Mouse (Mus musculus): Measurements from ENCODE around the gene Usp54. TPM values are rescaled to one million over a fixed set of nuclear protein-coding genes. Genes with fewer than 3 reads are reported as not detected.

Gene Usp54
- polyA plus RNA-seq, 1 experiment from 2014 or later: 6.6 TPM

GRCm38 (mm10) chr14:20564692-20565091 lies 76.2 kb downstream of the Usp54 start:
- 70% methylated on average over 12 of the region's 12 CpGs for WGBS
- H3K4me3 ChIP-seq (replicated peaks): no peak overlapping the region
- no peaks in the 10 kb centered on the region for H3K9me3 ChIP-seq (replicated peaks)
- H3K4me1 ChIP-seq: no peaks in the 10 kb centered on the region
- peaks cover 41% of the 10 kb centered on the region for H3K36me3 ChIP-seq
- H3K27me3 ChIP-seq: no peaks in the 10 kb centered on the region
- no peak overlapping the region for H3K27ac ChIP-seq (replicated peaks)
- H3K4me2 ChIP-seq (replicated peaks): no peak overlapping the region
- no peak for ATAC-seq (ENCODE audit: insufficient number of reproducible peaks, low FRiP score, low TSS enrichment, low read depth)
- no peak overlapping the region for H3K9ac ChIP-seq

- ATAC-seq (ENCODE audit: insufficient number of reproducible peaks, low FRiP score, low TSS enrichment, low read depth): no peak
- Histone ChIP-seq H3K9me3 (replicated peaks) (no peaks in the 10 kb centered on the region), H3K27ac (replicated peaks) (no peak overlapping the region), H3K27me3 (no peaks in the 10 kb centered on the region), H3K4me1 (no peaks in the 10 kb centered on the region), H3K4me2 (replicated peaks) (no peak overlapping the region), H3K9ac (no peak overlapping the region), H3K4me3 (replicated peaks) (no peak overlapping the region), H3K36me3 (peaks cover 39% of the 10 kb centered on the region)
- 89% methylated on average over 5 of the region's 5 CpGs for WGBS
Measured at GRCm38 (mm10) chr14:20561897-20562296, 79.0 kb downstream of the Usp54 start.

- Histone ChIP-seq H3K36me3 (peaks cover 28% of the 10 kb centered on the region), H3K4me2 (replicated peaks) (no peak overlapping the region)
Measured at GRCm38 (mm10) chr14:20550136-20550535, 90.7 kb downstream of the Usp54 start.

GRCm38 (mm10) chr14:20546415-20546814 lies 94.4 kb downstream of the Usp54 start, which contains the start of gene Ppp3cb:
Ppp3cb (minus strand) TSS chr14:20546573.
- under 1% methylated on average over 29 of the region's 29 CpGs for WGBS
- H3K27ac ChIP-seq (replicated peaks): peak within 1 kb of the TSS; percentile 98
- H3K27me3 ChIP-seq: no peaks in the 10 kb centered on the region
- peaks cover 16% of the 10 kb centered on the region for H3K36me3 ChIP-seq
- ATAC-seq (ENCODE audit: insufficient number of reproducible peaks, low FRiP score, low TSS enrichment, low read depth): peak; percentile 93
- no peaks in the 10 kb centered on the region for H3K9me3 ChIP-seq (replicated peaks)
- H3K4me3 ChIP-seq (replicated peaks): peak within 1 kb of the TSS; percentile 90
- peaks cover 16% of the 10 kb centered on the region for H3K4me1 ChIP-seq
- H3K9ac ChIP-seq: peak within 1 kb of the TSS; percentile 86
- peak within 1 kb of the TSS; percentile 48 for H3K4me2 ChIP-seq (replicated peaks)

More at GRCm38 (mm10) chr14:20550136-20550535, 90.7 kb downstream of the Usp54 start:
- WGBS: 93% methylated on average over 2 of the region's 2 CpGs
- no peak for ATAC-seq (ENCODE audit: insufficient number of reproducible peaks, low FRiP score, low TSS enrichment, low read depth)
- Histone ChIP-seq H3K27ac (replicated peaks) (no peak overlapping the region), H3K4me1 (peaks cover 6% of the 10 kb centered on the region), H3K9me3 (replicated peaks) (no peaks in the 10 kb centered on the region), H3K4me3 (replicated peaks) (no peak overlapping the region), H3K9ac (no peak overlapping the region), H3K27me3 (no peaks in the 10 kb centered on the region)

GRCm38 (mm10) chr14:20545529-20546331 lies 95.1 kb downstream of the Usp54 start:
- Histone ChIP-seq H3K4me3 (replicated peaks) (peak overlapping the region; percentile 90), H3K36me3 (peaks cover 12% of the 10 kb centered on the region), H3K4me1 (peaks cover 16% of the 10 kb centered on the region), H3K9ac (peak overlapping the region; percentile 86), H3K27ac (replicated peaks) (peak overlapping the region; percentile 98), H3K9me3 (replicated peaks) (no peaks in the 10 kb centered on the region), H3K27me3 (no peaks in the 10 kb centered on the region), H3K4me2 (replicated peaks) (peak overlapping the region; percentile 48)
- WGBS: under 1% methylated on average over 67 of the region's 67 CpGs
- peak; percentile 97 for ATAC-seq (ENCODE audit: insufficient number of reproducible peaks, low FRiP score, low TSS enrichment, low read depth)

- Histone ChIP-seq H3K4me1 (peaks cover 16% of the 10 kb centered on the region), H3K36me3 (peaks cover 6% of the 10 kb centered on the region), H3K27me3 (no peaks in the 10 kb centered on the region), H3K4me3 (replicated peaks) (peak overlapping the region; percentile 90), H3K4me2 (replicated peaks) (peak overlapping the region; percentile 48), H3K27ac (replicated peaks) (no peak overlapping the region), H3K9me3 (replicated peaks) (no peaks in the 10 kb centered on the region), H3K9ac (no peak overlapping the region)
- no peak for ATAC-seq (ENCODE audit: insufficient number of reproducible peaks, low FRiP score, low TSS enrichment, low read depth)
- WGBS: 64% methylated on average over 7 of the region's 7 CpGs
Measured at GRCm38 (mm10) chr14:20544467-20545411, 96.1 kb downstream of the Usp54 start.

- WGBS: 93% methylated on average over 4 of the region's 4 CpGs
Measured at GRCm38 (mm10) chr14:20529643-20530042, 111.2 kb downstream of the Usp54 start.

GRCm38 (mm10) chr14:20520179-20520578 lies 120.7 kb downstream of the Usp54 start:
- H3K27ac ChIP-seq (replicated peaks): no peak overlapping the region
- no peaks in the 10 kb centered on the region for H3K9me3 ChIP-seq (replicated peaks)
- H3K27me3 ChIP-seq: no peaks in the 10 kb centered on the region
- H3K36me3 ChIP-seq: peaks cover 31% of the 10 kb centered on the region
- H3K4me2 ChIP-seq (replicated peaks): no peak overlapping the region
- no peaks in the 10 kb centered on the region for H3K4me1 ChIP-seq
- ATAC-seq (ENCODE audit: insufficient number of reproducible peaks, low FRiP score, low TSS enrichment, low read depth): no peak
- 95% methylated on average over 2 of the region's 2 CpGs for WGBS
- H3K4me3 ChIP-seq (replicated peaks): no peak overlapping the region
- no peak overlapping the region for H3K9ac ChIP-seq

More at GRCm38 (mm10) chr14:20529643-20530042, 111.2 kb downstream of the Usp54 start:
- Histone ChIP-seq H3K27me3 (no peaks in the 10 kb centered on the region), H3K4me3 (replicated peaks) (no peak overlapping the region), H3K9ac (no peak overlapping the region), H3K9me3 (replicated peaks) (no peaks in the 10 kb centered on the region), H3K4me2 (replicated peaks) (no peak overlapping the region), H3K36me3 (no peaks in the 10 kb centered on the region), H3K4me1 (no peaks in the 10 kb centered on the region), H3K27ac (replicated peaks) (no peak overlapping the region)
- ATAC-seq (ENCODE audit: insufficient number of reproducible peaks, low FRiP score, low TSS enrichment, low read depth): no peak

- Histone ChIP-seq H3K27me3 (no peaks in the 10 kb centered on the region), H3K27ac (replicated peaks) (no peak overlapping the region), H3K4me2 (replicated peaks) (no peak overlapping the region), H3K9ac (no peak overlapping the region), H3K4me3 (replicated peaks) (no peak overlapping the region), H3K4me1 (no peaks in the 10 kb centered on the region), H3K36me3 (peaks cover 11% of the 10 kb centered on the region; the same call in 1 of the 2 replicates), H3K9me3 (replicated peaks) (no peaks in the 10 kb centered on the region)
- ATAC-seq (ENCODE audit: insufficient number of reproducible peaks, low FRiP score, low TSS enrichment, low read depth): no peak
- 82% methylated on average over 2 of the region's 2 CpGs for WGBS
Measured at GRCm38 (mm10) chr14:20508424-20508823, 132.4 kb downstream of the Usp54 start.

GRCm38 (mm10) chr14:20502966-20503365 lies 137.9 kb downstream of the Usp54 start:
- Histone ChIP-seq H3K4me2 (replicated peaks) (no peak overlapping the region), H3K4me3 (replicated peaks) (no peak overlapping the region), H3K27me3 (no peaks in the 10 kb centered on the region), H3K36me3 (peaks cover 13% of the 10 kb centered on the region), H3K27ac (replicated peaks) (no peak overlapping the region), H3K4me1 (no peaks in the 10 kb centered on the region), H3K9me3 (replicated peaks) (no peaks in the 10 kb centered on the region), H3K9ac (no peak overlapping the region)
- no peak for ATAC-seq (ENCODE audit: insufficient number of reproducible peaks, low FRiP score, low TSS enrichment, low read depth)
- 94% methylated on average over 10 of the region's 10 CpGs for whole genome bisulfite sequencing

GRCm38 (mm10) chr14:20499982-20500381 lies 140.9 kb downstream of the Usp54 start:
- no peak for ATAC-seq (ENCODE audit: insufficient number of reproducible peaks, low FRiP score, low TSS enrichment, low read depth)
- Histone ChIP-seq H3K9ac (no peak overlapping the region), H3K36me3 (peaks cover 31% of the 10 kb centered on the region), H3K4me1 (no peaks in the 10 kb centered on the region), H3K4me2 (replicated peaks) (no peak overlapping the region), H3K27me3 (no peaks in the 10 kb centered on the region), H3K27ac (replicated peaks) (no peak overlapping the region), H3K9me3 (replicated peaks) (no peaks in the 10 kb centered on the region), H3K4me3 (replicated peaks) (no peak overlapping the region)
- WGBS: 64% methylated on average over 3 of the region's 3 CpGs

Data from embryonic facial prominence, embryonic 15.5 days (tissue).